Mouse (Mus musculus) liver, embryonic 11.5 days (tissue): ENCODE measurements around the gene Ptpra. TPM values are rescaled to one million over a fixed set of nuclear protein-coding genes. Genes with fewer than 3 reads are reported as not detected.
A peak's percentile ranks its signal among the peaks of the same experiment; 100 is the strongest.
"Not testable (repeated sequence)": the region's sequence is repeated elsewhere in the genome, so short reads cannot be mapped to it uniquely, and the experiment has no call there.

ENCODE experiments used
- ATAC-seq: fragments of 200-750 bp; cut with Nextera tagmentation; replicated peaks from 2 replicates; pipeline ENCODE4 v1.8.0; 2017; ENCODE audit warnings: moderate number of reproducible peaks, mild to moderate bottlenecking, moderate TSS enrichment, moderate library complexity; ENCODE audit not compliant: low FRiP score
- DNase-seq: peaks from one replicate; pipeline ENCODE4 v3.0.0-alpha.2; 2017; ENCODE audit warnings: low spot score
- H3K27ac ChIP-seq: fragments of 300-500 bp; sonication (generic); 2 replicates; pipeline ENCODE4 v1.5.1; 2014; ENCODE audit warnings: mild to moderate bottlenecking, low read depth, low read length, control low read depth
- H3K27me3 ChIP-seq: fragments of 300-500 bp; sonication (generic); replicated peaks from 2 replicates; pipeline ENCODE4 v1.6.1; 2014; ENCODE audit warnings: low read length, mixed read lengths; ENCODE audit not compliant: control insufficient read depth, insufficient read depth
- H3K36me3 ChIP-seq: fragments of 300-500 bp; sonication (generic); 2 replicates; pipeline ENCODE4 v1.6.1; 2014; ENCODE audit warnings: mild to moderate bottlenecking, low read length, moderate library complexity, mixed read lengths; ENCODE audit not compliant: control insufficient read depth, insufficient read depth
- H3K4me1 ChIP-seq: fragments of 300-500 bp; sonication (generic); replicated peaks from 2 replicates; pipeline ENCODE4 v1.6.1; 2014; ENCODE audit warnings: low read length, mixed read lengths; ENCODE audit not compliant: control insufficient read depth, insufficient read depth
- H3K4me2 ChIP-seq: fragments of 300-500 bp; sonication (generic); 2 replicates; pipeline ENCODE4 v1.6.1; 2014; ENCODE audit warnings: mild to moderate bottlenecking, control low read depth, moderate library complexity
- H3K4me3 ChIP-seq: fragments of 300-500 bp; sonication (generic); 2 replicates; pipeline ENCODE4 v1.5.1; 2014; ENCODE audit warnings: low read depth, low read length, control low read depth
- H3K9ac ChIP-seq: fragments of 300-500 bp; sonication (generic); 2 replicates; pipeline ENCODE4 v1.6.1; 2014; ENCODE audit warnings: low read depth, low read length, control low read depth
- H3K9me3 ChIP-seq: fragments of 300-500 bp; sonication (generic); 2 replicates; pipeline ENCODE4 v1.6.1; 2016; ENCODE audit warnings: low read length, inconsistent platforms, mixed read lengths; ENCODE audit not compliant: control insufficient read depth
- WGBS: fragments of 180-500 bp; shearing (Covaris S2); extraction: QIAGEN DNeasy Blood & Tissue Kit; methylation state at CpG from one replicate; pipeline ENCODE4 v1.1.7; 2014; 5-methylcytosine and 5-hydroxymethylcytosine counted together
- polyA plus RNA-seq: library from polyadenylated mRNA; unstranded; fragments of >200 nt; fragmentation: Nextera tagmentation; extraction: Ambion mirVana; gene quantifications from 2 replicates; pipeline ENCODE4 v1.2.1, GENCODE M21; 2014

Gene Ptpra
- polyA plus RNA-seq, 1 experiment from 2014 or later = 66.2 TPM

GRCm38 (mm10) chr2:130563212-130564055 is 113.4 kb downstream of the Ptpra start, which contains the start of gene Mrps26:
Gene Mrps26, plus strand, starts transcription at chr2:130563742.
- H3K27ac ChIP-seq = peak within 1 kb of the TSS; percentile 46; the same call in 1 of the 2 replicates
- peak; percentile 99 for ATAC-seq

DNA sequence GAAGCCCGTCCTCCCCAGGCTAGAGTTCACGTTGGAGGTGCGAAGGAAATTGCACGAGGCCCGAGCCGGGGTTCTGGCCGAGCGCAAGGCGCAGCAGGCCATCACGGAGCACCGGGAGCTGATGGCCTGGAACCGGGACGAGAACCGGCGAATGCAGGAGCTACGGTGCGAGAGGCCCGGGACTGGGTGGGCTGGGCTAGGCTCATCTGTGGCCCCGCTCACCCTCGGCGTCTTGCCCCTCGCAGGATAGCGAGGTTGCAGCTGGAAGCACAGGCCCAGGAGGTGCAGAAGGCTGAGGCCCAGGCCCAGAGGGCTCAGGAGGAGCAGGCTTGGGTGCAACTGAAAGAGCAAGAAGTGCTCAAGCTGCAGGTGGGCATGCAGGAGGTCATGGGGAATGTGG is 114.0 kb downstream of the Ptpra start:
- Histone ChIP-seq H3K4me1 (peaks cover 12% of the 10 kb centered on the region), H3K9ac (peak overlapping the region; percentile 81), H3K27me3 (no peaks in the 10 kb centered on the region), H3K27ac (peak overlapping the region; percentile 43; the same call in 1 of the 2 replicates), H3K9me3 (no peaks in the 10 kb centered on the region), H3K36me3 (peaks cover 9% of the 10 kb centered on the region), H3K4me3 (peak overlapping the region; percentile 77), H3K4me2 (peak overlapping the region; percentile 90)
- DNase-seq (no peak), ATAC-seq (peak; percentile 11)
- under 1% methylated on average over 23 of the region's 23 CpGs for WGBS

More at GRCm38 (mm10) chr2:130563212-130564055, 113.4 kb downstream of the Ptpra start, which contains the start of gene Mrps26:
- WGBS = 1% methylated on average over 61 of the region's 61 CpGs
- H3K36me3 ChIP-seq = peaks cover 9% of the 10 kb centered on the region
- H3K27me3 ChIP-seq = no peaks in the 10 kb centered on the region
- H3K4me3 ChIP-seq = peak within 1 kb of the TSS; percentile 77
- no peaks in the 10 kb centered on the region for H3K9me3 ChIP-seq
- H3K4me2 ChIP-seq = peak within 1 kb of the TSS; percentile 90
- peak within 1 kb of the TSS; percentile 81 for H3K9ac ChIP-seq
- peaks cover 12% of the 10 kb centered on the region for H3K4me1 ChIP-seq
- peak; percentile 90 for DNase-seq

GRCm38 (mm10) chr2:130564983-130565382 is 114.9 kb downstream of the Ptpra start:
- H3K4me2 ChIP-seq = peak overlapping the region; percentile 90
- H3K4me3 ChIP-seq = peak overlapping the region; percentile 77

DNA sequence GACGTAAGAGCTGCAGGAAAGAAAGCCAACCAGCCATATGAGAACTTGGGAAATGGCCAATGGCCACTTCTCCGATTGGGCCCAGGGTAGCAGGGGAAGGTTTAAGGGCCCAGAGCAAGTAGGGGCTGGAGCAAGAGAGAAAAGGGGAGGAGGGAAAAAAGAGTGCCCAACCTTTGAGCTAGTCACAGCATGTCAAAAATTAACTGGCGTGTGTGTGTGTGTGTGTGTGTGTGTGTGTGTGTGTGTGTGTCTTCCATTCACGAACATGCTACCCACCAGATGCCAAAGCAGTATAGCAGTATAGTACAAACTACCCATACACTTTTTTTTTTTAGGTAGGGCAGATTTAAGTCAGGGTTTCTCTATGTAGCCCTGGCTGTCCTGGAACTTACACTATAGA is 118.8 kb downstream of the Ptpra start:
- H3K9ac ChIP-seq = no peak overlapping the region
- H3K9me3 ChIP-seq = no peaks in the 10 kb centered on the region
- no peak overlapping the region for H3K4me3 ChIP-seq
- DNase-seq (no peak), ATAC-seq (no peak)
- H3K4me2 ChIP-seq = no peak overlapping the region
- no peak overlapping the region for H3K27ac ChIP-seq
- no peaks in the 10 kb centered on the region for H3K27me3 ChIP-seq
- H3K4me1 ChIP-seq = peaks cover 6% of the 10 kb centered on the region
- peaks cover 9% of the 10 kb centered on the region for H3K36me3 ChIP-seq
- WGBS = 76% methylated on average over 4 of the region's 4 CpGs

More at GRCm38 (mm10) chr2:130564983-130565382, 114.9 kb downstream of the Ptpra start:
- Histone ChIP-seq H3K27me3 (no peaks in the 10 kb centered on the region), H3K4me1 (peaks cover 12% of the 10 kb centered on the region), H3K27ac (no peak overlapping the region), H3K36me3 (peaks cover 9% of the 10 kb centered on the region), H3K9ac (no peak overlapping the region; the same call in 1 of the 2 replicates), H3K9me3 (no peaks in the 10 kb centered on the region)
- ATAC-seq = no peak
- 93% methylated on average over 8 of the region's 8 CpGs for WGBS
- no peak for DNase-seq

- H3K9me3 ChIP-seq = no peaks in the 10 kb centered on the region
- peaks cover under 1% of the 10 kb centered on the region for H3K4me1 ChIP-seq
- no peaks in the 10 kb centered on the region for H3K27me3 ChIP-seq
- ATAC-seq (no peak), DNase-seq (no peak)
- no peak overlapping the region for H3K27ac ChIP-seq
- no peak overlapping the region for H3K4me2 ChIP-seq
- peaks cover 9% of the 10 kb centered on the region for H3K36me3 ChIP-seq
- H3K4me3 ChIP-seq = no peak overlapping the region
- H3K9ac ChIP-seq = no peak overlapping the region
These were observed 119.8 kb downstream of the Ptpra start for GRCm38 (mm10) chr2:130569926-130570325.

GRCm38 (mm10) chr2:130574960-130575359 is 124.9 kb downstream of the Ptpra start:
- Histone ChIP-seq H3K4me1 (peaks cover 3% of the 10 kb centered on the region; the same call in 1 of the 2 replicates), H3K27me3 (peaks cover 48% of the 10 kb centered on the region), H3K4me3 (no peak overlapping the region), H3K4me2 (no peak overlapping the region), H3K36me3 (no peaks in the 10 kb centered on the region), H3K9me3 (no peaks in the 10 kb centered on the region), H3K27ac (no peak overlapping the region), H3K9ac (no peak overlapping the region)
- no peak for DNase-seq
- WGBS = 73% methylated on average over 5 of the region's 5 CpGs
- no peak for ATAC-seq

- ATAC-seq (no peak), DNase-seq (no peak)
- H3K9ac ChIP-seq = no peak within 1 kb of the TSS
- H3K4me3 ChIP-seq = peak within 1 kb of the TSS; percentile 18
- peaks cover 3% of the 10 kb centered on the region; the same call in 1 of the 2 replicates for H3K4me1 ChIP-seq
- 51% methylated on average over 9 of the region's 9 CpGs for WGBS
- no peaks in the 10 kb centered on the region for H3K9me3 ChIP-seq
- peak within 1 kb of the TSS; percentile 44 for H3K4me2 ChIP-seq
- no peak within 1 kb of the TSS for H3K27ac ChIP-seq
- peaks cover 57% of the 10 kb centered on the region for H3K27me3 ChIP-seq
- H3K36me3 ChIP-seq = no peaks in the 10 kb centered on the region
These were observed 125.8 kb downstream of the Ptpra start, which contains the start of gene Oxt for GRCm38 (mm10) chr2:130575873-130576272. Gene Oxt, plus strand, starts transcription at chr2:130576173.

- Histone ChIP-seq H3K4me3 (peak overlapping the region; percentile 18), H3K4me2 (peak overlapping the region; percentile 44), H3K27me3 (peaks cover 64% of the 10 kb centered on the region)
- not testable (repeated sequence) for H3K36me3 ChIP-seq, H3K9me3 ChIP-seq, H3K9ac ChIP-seq, H3K27ac ChIP-seq, ATAC-seq, H3K4me1 ChIP-seq, DNase-seq
- WGBS = 7% methylated on average over 32 of the region's 32 CpGs
These were observed 126.5 kb downstream of the Ptpra start for GRCm38 (mm10) chr2:130576564-130576963.
